Mouse (Mus musculus): ENCODE results near the gene Olfr1116. TPM values are rescaled to one million over a fixed set of nuclear protein-coding genes. Genes with fewer than 3 reads are reported as not detected.

The Olfr1116 gene
- not detected for polyA plus RNA-seq (2014; fragmentation: Illumina TruSeq; extraction: RNeasy Lipid Tissue Mini Kit (QIAGEN cat#74804); ENCODE audit: insufficient read depth, low read depth, low replicate concordance)

GRCm38 (mm10) chr2:87267234-87267633 is at the start of gene Olfr1116:
Gene Olfr1116, plus strand, starts transcription at chr2:87267534.

GRCm38 (mm10) chr2:87247713-87248112 is 19.6 kb upstream of the Olfr1116 start, which contains the start of gene Olfr1115:
Gene Olfr1115, plus strand, starts transcription at chr2:87248013.

GRCm38 (mm10) chr2:87307281-87307680 is 39.9 kb downstream of the Olfr1116 start, which contains the start of gene Olfr1118:
Gene Olfr1118, plus strand, starts transcription at chr2:87307581.

Other genes with a start within 250 kb of the Olfr1116 start
- not detected for gene Olfr1104, start 240.5 kb upstream of the Olfr1116 start, polyA plus RNA-seq (2014; fragmentation: Illumina TruSeq; extraction: RNeasy Lipid Tissue Mini Kit (QIAGEN cat#74804); ENCODE audit: insufficient read depth, low read depth, low replicate concordance)
- not detected for gene Olfr1105, start 231.0 kb upstream of the Olfr1116 start, polyA plus RNA-seq (2014; fragmentation: Illumina TruSeq; extraction: RNeasy Lipid Tissue Mini Kit (QIAGEN cat#74804); ENCODE audit: insufficient read depth, low read depth, low replicate concordance)
- gene Olfr1106, start 215.3 kb upstream of the Olfr1116 start, polyA plus RNA-seq (2014; fragmentation: Illumina TruSeq; extraction: RNeasy Lipid Tissue Mini Kit (QIAGEN cat#74804); ENCODE audit: insufficient read depth, low read depth, low replicate concordance): not detected
- gene Olfr1107, start 191.7 kb upstream of the Olfr1116 start, polyA plus RNA-seq (2014; fragmentation: Illumina TruSeq; extraction: RNeasy Lipid Tissue Mini Kit (QIAGEN cat#74804); ENCODE audit: insufficient read depth, low read depth, low replicate concordance): not detected
- not detected for gene Olfr1109, start 171.5 kb upstream of the Olfr1116 start, polyA plus RNA-seq (2014; fragmentation: Illumina TruSeq; extraction: RNeasy Lipid Tissue Mini Kit (QIAGEN cat#74804); ENCODE audit: insufficient read depth, low read depth, low replicate concordance)
- not detected for gene Olfr259, start 153.0 kb upstream of the Olfr1116 start, polyA plus RNA-seq (2014; fragmentation: Illumina TruSeq; extraction: RNeasy Lipid Tissue Mini Kit (QIAGEN cat#74804); ENCODE audit: insufficient read depth, low read depth, low replicate concordance)
- gene Olfr1110, start 127.2 kb upstream of the Olfr1116 start, polyA plus RNA-seq (2014; fragmentation: Illumina TruSeq; extraction: RNeasy Lipid Tissue Mini Kit (QIAGEN cat#74804); ENCODE audit: insufficient read depth, low read depth, low replicate concordance): not detected
- gene Olfr1111, start 114.9 kb upstream of the Olfr1116 start, polyA plus RNA-seq (2014; fragmentation: Illumina TruSeq; extraction: RNeasy Lipid Tissue Mini Kit (QIAGEN cat#74804); ENCODE audit: insufficient read depth, low read depth, low replicate concordance): not detected
- not detected for gene Olfr1112, start 79.7 kb upstream of the Olfr1116 start, polyA plus RNA-seq (2014; fragmentation: Illumina TruSeq; extraction: RNeasy Lipid Tissue Mini Kit (QIAGEN cat#74804); ENCODE audit: insufficient read depth, low read depth, low replicate concordance)
- gene Olfr1113, start 58.6 kb upstream of the Olfr1116 start, polyA plus RNA-seq (2014; fragmentation: Illumina TruSeq; extraction: RNeasy Lipid Tissue Mini Kit (QIAGEN cat#74804); ENCODE audit: insufficient read depth, low read depth, low replicate concordance): not detected
- not detected for gene Olfr1115, start 19.5 kb upstream of the Olfr1116 start, polyA plus RNA-seq (2014; fragmentation: Illumina TruSeq; extraction: RNeasy Lipid Tissue Mini Kit (QIAGEN cat#74804); ENCODE audit: insufficient read depth, low read depth, low replicate concordance)
- gene Olfr1118, start 40.0 kb downstream of the Olfr1116 start, polyA plus RNA-seq (2014; fragmentation: Illumina TruSeq; extraction: RNeasy Lipid Tissue Mini Kit (QIAGEN cat#74804); ENCODE audit: insufficient read depth, low read depth, low replicate concordance): not detected
- gene Olfr1120, start 87.3 kb downstream of the Olfr1116 start, polyA plus RNA-seq (2014; fragmentation: Illumina TruSeq; extraction: RNeasy Lipid Tissue Mini Kit (QIAGEN cat#74804); ENCODE audit: insufficient read depth, low read depth, low replicate concordance): not detected
- gene Olfr1121, start 102.4 kb downstream of the Olfr1116 start, polyA plus RNA-seq (2014; fragmentation: Illumina TruSeq; extraction: RNeasy Lipid Tissue Mini Kit (QIAGEN cat#74804); ENCODE audit: insufficient read depth, low read depth, low replicate concordance): not detected
- gene Olfr1122, start 118.3 kb downstream of the Olfr1116 start, polyA plus RNA-seq (2014; fragmentation: Illumina TruSeq; extraction: RNeasy Lipid Tissue Mini Kit (QIAGEN cat#74804); ENCODE audit: insufficient read depth, low read depth, low replicate concordance): not detected
- gene Olfr1123, start 149.1 kb downstream of the Olfr1116 start, polyA plus RNA-seq (2014; fragmentation: Illumina TruSeq; extraction: RNeasy Lipid Tissue Mini Kit (QIAGEN cat#74804); ENCODE audit: insufficient read depth, low read depth, low replicate concordance): not detected
- gene Olfr1124, start 162.7 kb downstream of the Olfr1116 start, polyA plus RNA-seq (2014; fragmentation: Illumina TruSeq; extraction: RNeasy Lipid Tissue Mini Kit (QIAGEN cat#74804); ENCODE audit: insufficient read depth, low read depth, low replicate concordance): not detected
- not detected for gene Olfr1126, start 186.4 kb downstream of the Olfr1116 start, polyA plus RNA-seq (2014; fragmentation: Illumina TruSeq; extraction: RNeasy Lipid Tissue Mini Kit (QIAGEN cat#74804); ENCODE audit: insufficient read depth, low read depth, low replicate concordance)
- gene Pramel7, start 229.6 kb downstream of the Olfr1116 start, polyA plus RNA-seq (2014; fragmentation: Illumina TruSeq; extraction: RNeasy Lipid Tissue Mini Kit (QIAGEN cat#74804); ENCODE audit: insufficient read depth, low read depth, low replicate concordance): not detected
- gene Pramel6, start 239.0 kb downstream of the Olfr1116 start, polyA plus RNA-seq (2014; fragmentation: Illumina TruSeq; extraction: RNeasy Lipid Tissue Mini Kit (QIAGEN cat#74804); ENCODE audit: insufficient read depth, low read depth, low replicate concordance): not detected

Data from lung, adult 10 weeks (tissue).